Mouse (Mus musculus) stomach, postnatal 0 days (tissue): ENCODE measurements around the gene Txndc5.

Experiments used
- CTCF ChIP-seq: IDR thresholded peaks from 2 replicates; pipeline ENCODE4 v1.5.1; 2016; ENCODE audit warnings: antibody characterized with exemption, low read depth, mild to moderate bottlenecking, moderate library complexity
- EP300 ChIP-seq: optimal IDR thresholded peaks from 2 replicates; pipeline ENCODE3; 2016; ENCODE audit warnings: antibody characterized with exemption

- TF ChIP-seq EP300 = no peak
- no peak for TF ChIP-seq CTCF
Observed at GRCm38 (mm10) chr13:38526116-38526515, 2.5 kb downstream of the Txndc5 start.
